Mouse (Mus musculus): ENCODE results near the gene Cdc6. TPM values are rescaled to one million over a fixed set of nuclear protein-coding genes. Genes with fewer than 3 reads are reported as not detected.

Cdc6 gene
- polyA plus RNA-seq, 1 experiment: 1.6 TPM

- WGBS: 21% methylated on average over 10 of the region's 10 CpGs
- H3K27ac ChIP-seq (ENCODE audit: insufficient read depth, low read length): 0 out of 2 replicates have a peak overlapping the region, but pooled peaks have one; percentile 11
- peaks cover 21% of the 10 kb centered on the region; the same call in 1 of the 2 replicates for H3K4me1 ChIP-seq (ENCODE audit: control insufficient read depth, insufficient read depth, insufficient read length)
- H3K27me3 ChIP-seq (ENCODE audit: control insufficient read depth, insufficient read depth, low read length): no peaks in the 10 kb centered on the region
- no peaks in the 10 kb centered on the region for H3K36me3 ChIP-seq (ENCODE audit: control insufficient read depth, insufficient read depth, low read length)
- no peak overlapping the region for H3K4me3 ChIP-seq (ENCODE audit: extremely low read depth, insufficient read depth, insufficient read length)
- no peak for DNase-seq (ENCODE audit: low read depth in 1 of 2, low spot score in 2 of 2)
- TF ChIP-seq CTCF (IDR thresholded peaks at IDR 0.05; ENCODE audit: extremely low read depth, insufficient read depth, insufficient read length, insufficient replicate concordance): no peak
- no peak for TF ChIP-seq POLR2A (IDR thresholded peaks at IDR 0.05; ENCODE audit: low read depth, low read length)
Measured at GRCm38 (mm10) chr11:98925265-98925721, 17.7 kb downstream of the Cdc6 start.

GRCm38 (mm10) chr11:98925868-98926311 lies 18.3 kb downstream of the Cdc6 start:
- DNase-seq (ENCODE audit: low read depth in 1 of 2, low spot score in 2 of 2): no peak
- H3K27me3 ChIP-seq (ENCODE audit: control insufficient read depth, insufficient read depth, low read length): no peaks in the 10 kb centered on the region
- no peaks in the 10 kb centered on the region for H3K36me3 ChIP-seq (ENCODE audit: control insufficient read depth, insufficient read depth, low read length)
- WGBS: 38% methylated on average over 12 of the region's 12 CpGs
- peak overlapping the region; percentile 42; the same call in 1 of the 2 replicates for H3K27ac ChIP-seq (ENCODE audit: insufficient read depth, low read length)
- no peak for TF ChIP-seq POLR2A (IDR thresholded peaks at IDR 0.05; ENCODE audit: low read depth, low read length)
- no peak for TF ChIP-seq CTCF (IDR thresholded peaks at IDR 0.05; ENCODE audit: extremely low read depth, insufficient read depth, insufficient read length, insufficient replicate concordance)
- H3K4me1 ChIP-seq (ENCODE audit: control insufficient read depth, insufficient read depth, insufficient read length): peaks cover 25% of the 10 kb centered on the region; the same call in 1 of the 2 replicates
- no peak overlapping the region for H3K4me3 ChIP-seq (ENCODE audit: extremely low read depth, insufficient read depth, insufficient read length)

- Histone ChIP-seq H3K36me3 (ENCODE audit: control insufficient read depth, insufficient read depth, low read length) (no peaks in the 10 kb centered on the region), H3K4me1 (ENCODE audit: control insufficient read depth, insufficient read depth, insufficient read length) (peaks cover 31% of the 10 kb centered on the region; the same call in 1 of the 2 replicates), H3K27ac (ENCODE audit: insufficient read depth, low read length) (no peak overlapping the region), H3K27me3 (ENCODE audit: control insufficient read depth, insufficient read depth, low read length) (no peaks in the 10 kb centered on the region), H3K4me3 (ENCODE audit: extremely low read depth, insufficient read depth, insufficient read length) (no peak overlapping the region)
- WGBS: 92% methylated on average over 7 of the region's 7 CpGs
- no peak for DNase-seq (ENCODE audit: low read depth in 1 of 2, low spot score in 2 of 2)
- no peak for TF ChIP-seq CTCF (IDR thresholded peaks at IDR 0.05; ENCODE audit: extremely low read depth, insufficient read depth, insufficient read length, insufficient replicate concordance)
- TF ChIP-seq POLR2A (IDR thresholded peaks at IDR 0.05; ENCODE audit: low read depth, low read length): no peak
Measured at GRCm38 (mm10) chr11:98926553-98926952, 19.0 kb downstream of the Cdc6 start.

GRCm38 (mm10) chr11:98927438-98928076 lies 20.0 kb downstream of the Cdc6 start, which contains the start of gene Rara:
Gene Rara (plus strand): TSS chr11:98927818.
- no peaks in the 10 kb centered on the region for H3K27me3 ChIP-seq (ENCODE audit: control insufficient read depth, insufficient read depth, low read length)
- TF ChIP-seq POLR2A (IDR thresholded peaks at IDR 0.05; ENCODE audit: low read depth, low read length) (no peak), CTCF (IDR thresholded peaks at IDR 0.05; ENCODE audit: extremely low read depth, insufficient read depth, insufficient read length, insufficient replicate concordance) (no peak)
- WGBS: 20% methylated on average over 21 of the region's 21 CpGs

GRCm38 (mm10) chr11:98928186-98928893 lies 20.7 kb downstream of the Cdc6 start:
- H3K4me1 ChIP-seq (ENCODE audit: control insufficient read depth, insufficient read depth, insufficient read length): peaks cover 45% of the 10 kb centered on the region; the same call in 1 of the 2 replicates
- TF ChIP-seq POLR2A (IDR thresholded peaks at IDR 0.05; ENCODE audit: low read depth, low read length) (no peak), CTCF (IDR thresholded peaks at IDR 0.05; ENCODE audit: extremely low read depth, insufficient read depth, insufficient read length, insufficient replicate concordance) (no peak)
- H3K27me3 ChIP-seq (ENCODE audit: control insufficient read depth, insufficient read depth, low read length): no peaks in the 10 kb centered on the region
- no peaks in the 10 kb centered on the region for H3K36me3 ChIP-seq (ENCODE audit: control insufficient read depth, insufficient read depth, low read length)
- 47% methylated on average over 12 of the region's 12 CpGs for WGBS
- no peak overlapping the region for H3K27ac ChIP-seq (ENCODE audit: insufficient read depth, low read length)
- peak overlapping the region; percentile 57; the same call in 1 of the 2 replicates for H3K4me3 ChIP-seq (ENCODE audit: extremely low read depth, insufficient read depth, insufficient read length)
- DNase-seq (ENCODE audit: low read depth in 1 of 2, low spot score in 2 of 2): no peak

More at GRCm38 (mm10) chr11:98927438-98928076, 20.0 kb downstream of the Cdc6 start, which contains the start of gene Rara:
- no peak for DNase-seq (ENCODE audit: low read depth in 1 of 2, low spot score in 2 of 2)
- H3K36me3 ChIP-seq (ENCODE audit: control insufficient read depth, insufficient read depth, low read length): no peaks in the 10 kb centered on the region
- no peak within 1 kb of the TSS for H3K27ac ChIP-seq (ENCODE audit: insufficient read depth, low read length)
- peaks cover 37% of the 10 kb centered on the region; the same call in 1 of the 2 replicates for H3K4me1 ChIP-seq (ENCODE audit: control insufficient read depth, insufficient read depth, insufficient read length)
- H3K4me3 ChIP-seq (ENCODE audit: extremely low read depth, insufficient read depth, insufficient read length): peak within 1 kb of the TSS; percentile 57

GRCm38 (mm10) chr11:98929503-98929902 lies 21.9 kb downstream of the Cdc6 start:
- Histone ChIP-seq H3K27me3 (ENCODE audit: control insufficient read depth, insufficient read depth, low read length) (no peaks in the 10 kb centered on the region), H3K4me3 (ENCODE audit: extremely low read depth, insufficient read depth, insufficient read length) (no peak overlapping the region), H3K4me1 (ENCODE audit: control insufficient read depth, insufficient read depth, insufficient read length) (peaks cover 40% of the 10 kb centered on the region; the same call in 1 of the 2 replicates), H3K27ac (ENCODE audit: insufficient read depth, low read length) (no peak overlapping the region), H3K36me3 (ENCODE audit: control insufficient read depth, insufficient read depth, low read length) (no peaks in the 10 kb centered on the region)
- 69% methylated on average over 9 of the region's 9 CpGs for WGBS
- DNase-seq (ENCODE audit: low read depth in 1 of 2, low spot score in 2 of 2): no peak
- TF ChIP-seq CTCF (IDR thresholded peaks at IDR 0.05; ENCODE audit: extremely low read depth, insufficient read depth, insufficient read length, insufficient replicate concordance) (no peak), POLR2A (IDR thresholded peaks at IDR 0.05; ENCODE audit: low read depth, low read length) (no peak)
